Mouse (Mus musculus): ENCODE data around the gene Pak4. TPM values are rescaled to one million over a fixed set of nuclear protein-coding genes. Genes with fewer than 3 reads are reported as not detected.
A peak's percentile ranks its signal among the peaks of the same experiment; 100 is the strongest.

The Pak4 gene
- polyA plus RNA-seq, 1 experiment, result 13.6 TPM

DNA sequence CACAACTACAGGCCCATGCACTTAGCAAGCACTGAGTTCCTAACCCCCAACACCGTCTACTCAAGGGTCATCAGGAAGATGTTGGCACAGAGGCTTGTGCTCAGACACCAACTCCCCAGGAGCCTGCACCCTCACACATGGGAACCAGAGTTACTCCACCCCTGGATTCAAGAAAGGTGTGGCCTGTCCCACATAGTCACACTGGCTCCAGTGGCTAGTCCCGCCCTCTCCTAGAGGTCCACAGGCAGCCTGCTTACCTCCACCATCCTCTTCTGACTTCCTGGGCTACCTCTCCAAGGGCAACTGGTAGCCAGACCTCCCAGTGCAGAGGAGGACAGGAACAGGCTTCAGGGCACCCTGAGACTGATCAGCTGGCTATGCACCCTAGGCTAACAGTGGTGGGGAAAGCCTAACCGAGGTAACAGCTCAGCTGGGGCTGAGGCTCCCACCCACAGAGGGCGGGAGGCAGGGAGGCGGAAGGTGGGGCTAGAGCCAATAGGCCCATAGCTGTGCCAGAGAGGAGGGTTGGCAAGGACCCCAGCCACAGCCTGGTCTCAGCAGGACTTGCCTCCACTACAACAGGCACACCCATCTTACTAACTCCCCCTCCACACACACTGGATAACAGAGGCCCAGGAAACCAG lies 21.6 kb downstream of the Pak4 start:
- WGBS, result 68% methylated on average over 5 of the region's 5 CpGs
- H3K4me3 ChIP-seq (replicated peaks; ENCODE audit: control insufficient read depth, low read depth, low read length), result no peak overlapping the region
- TF ChIP-seq CTCF (IDR thresholded peaks at IDR 0.05; ENCODE audit: control insufficient read depth, insufficient read depth, low read length), result no peak
- TF ChIP-seq POLR2A (IDR thresholded peaks at IDR 0.05; ENCODE audit: borderline replicate concordance, control insufficient read depth, low read depth, low read length), result no peak
- H3K27ac ChIP-seq (ENCODE audit: control insufficient read depth, insufficient read depth, low read depth, low read length, poor library complexity), result no peak overlapping the region; the same call in 1 of the 2 replicates
- H3K4me1 ChIP-seq (ENCODE audit: control insufficient read depth, insufficient read depth, low read length), result no peaks in the 10 kb centered on the region; the same call in none of the 2 replicates

DNA sequence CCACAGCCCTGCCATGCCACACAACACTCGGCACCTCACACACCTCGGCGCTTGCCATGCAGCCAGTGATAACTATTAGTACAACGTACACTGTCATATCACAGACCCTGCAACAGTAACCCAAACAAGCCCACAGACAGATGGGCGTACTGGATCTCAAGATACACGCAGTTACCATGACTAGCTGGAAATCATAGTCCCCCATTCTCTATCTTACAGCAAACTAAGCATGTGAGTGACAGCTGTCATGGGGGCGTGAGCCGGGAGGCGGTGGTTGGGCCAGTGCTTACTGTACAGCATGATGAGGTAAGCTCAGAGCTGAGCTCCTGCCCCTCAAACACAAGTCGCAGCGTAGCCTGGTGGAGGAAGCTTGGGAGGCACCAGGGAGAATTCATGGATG lies 22.4 kb downstream of the Pak4 start:
- WGBS, result 70% methylated on average over 11 of the region's 11 CpGs
- Histone ChIP-seq H3K4me3 (replicated peaks; ENCODE audit: control insufficient read depth, low read depth, low read length) (no peak overlapping the region), H3K27ac (ENCODE audit: control insufficient read depth, insufficient read depth, low read depth, low read length, poor library complexity) (no peak overlapping the region; the same call in 1 of the 2 replicates), H3K4me1 (ENCODE audit: control insufficient read depth, insufficient read depth, low read length) (no peaks in the 10 kb centered on the region; the same call in none of the 2 replicates)
- TF ChIP-seq POLR2A (IDR thresholded peaks at IDR 0.05; ENCODE audit: borderline replicate concordance, control insufficient read depth, low read depth, low read length), result no peak

DNA sequence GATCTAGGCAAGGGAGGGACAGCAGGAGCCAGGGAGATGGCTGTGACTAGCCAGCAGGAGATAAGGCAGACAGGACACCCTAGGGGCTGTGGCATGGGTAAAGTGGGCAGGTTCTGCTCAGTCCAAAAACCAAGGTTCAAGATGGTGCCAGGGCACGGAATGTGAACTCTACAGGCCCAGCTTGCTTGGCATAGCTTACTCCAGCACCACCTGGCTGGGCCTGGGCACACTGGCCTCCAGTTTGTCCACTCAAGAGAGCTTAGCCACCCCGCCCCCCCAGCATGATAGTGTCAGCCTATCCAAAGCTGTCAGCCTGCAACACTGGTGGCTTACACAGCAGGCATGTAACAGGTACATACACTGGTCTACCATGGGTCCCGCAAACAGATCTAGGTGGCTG lies 24.7 kb downstream of the Pak4 start:
- Histone ChIP-seq H3K27ac (ENCODE audit: control insufficient read depth, insufficient read depth, low read depth, low read length, poor library complexity) (no peak overlapping the region), H3K4me3 (replicated peaks; ENCODE audit: control insufficient read depth, low read depth, low read length) (no peak overlapping the region), H3K4me1 (ENCODE audit: control insufficient read depth, insufficient read depth, low read length) (peaks cover 1% of the 10 kb centered on the region; the same call in 1 of the 2 replicates)
- 82% methylated on average over 3 of the region's 3 CpGs for WGBS
- TF ChIP-seq CTCF (IDR thresholded peaks at IDR 0.05; ENCODE audit: control insufficient read depth, insufficient read depth, low read length), result no peak
- TF ChIP-seq POLR2A (IDR thresholded peaks at IDR 0.05; ENCODE audit: borderline replicate concordance, control insufficient read depth, low read depth, low read length), result no peak

DNA sequence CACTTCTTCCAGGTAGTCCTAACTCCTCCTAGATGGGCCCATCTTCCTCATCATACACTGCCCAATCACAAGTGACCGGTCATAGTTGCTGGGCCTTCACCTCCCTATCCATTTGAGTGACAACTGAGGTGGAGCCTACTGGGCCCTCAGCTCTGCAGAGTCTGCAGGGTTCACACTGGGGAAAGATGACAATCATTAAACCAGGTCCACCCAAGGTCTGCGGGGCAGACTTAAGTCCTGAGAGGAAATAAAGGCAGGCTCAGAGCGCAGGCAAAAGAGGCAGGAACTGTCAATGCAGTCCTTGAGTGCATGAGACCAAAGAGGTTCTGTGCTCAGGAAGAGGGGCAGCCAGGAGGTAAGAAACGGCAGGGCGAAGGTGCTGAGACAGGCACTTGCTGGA lies 25.3 kb downstream of the Pak4 start:
- no peak for TF ChIP-seq CTCF (IDR thresholded peaks at IDR 0.05; ENCODE audit: control insufficient read depth, insufficient read depth, low read length)
- no peak for TF ChIP-seq POLR2A (IDR thresholded peaks at IDR 0.05; ENCODE audit: borderline replicate concordance, control insufficient read depth, low read depth, low read length)
- H3K4me3 ChIP-seq (replicated peaks; ENCODE audit: control insufficient read depth, low read depth, low read length), result no peak overlapping the region
- peaks cover 1% of the 10 kb centered on the region; the same call in 1 of the 2 replicates for H3K4me1 ChIP-seq (ENCODE audit: control insufficient read depth, insufficient read depth, low read length)
- H3K27ac ChIP-seq (ENCODE audit: control insufficient read depth, insufficient read depth, low read depth, low read length, poor library complexity), result no peak overlapping the region
- 90% methylated on average over 5 of the region's 5 CpGs for whole genome bisulfite sequencing

DNA sequence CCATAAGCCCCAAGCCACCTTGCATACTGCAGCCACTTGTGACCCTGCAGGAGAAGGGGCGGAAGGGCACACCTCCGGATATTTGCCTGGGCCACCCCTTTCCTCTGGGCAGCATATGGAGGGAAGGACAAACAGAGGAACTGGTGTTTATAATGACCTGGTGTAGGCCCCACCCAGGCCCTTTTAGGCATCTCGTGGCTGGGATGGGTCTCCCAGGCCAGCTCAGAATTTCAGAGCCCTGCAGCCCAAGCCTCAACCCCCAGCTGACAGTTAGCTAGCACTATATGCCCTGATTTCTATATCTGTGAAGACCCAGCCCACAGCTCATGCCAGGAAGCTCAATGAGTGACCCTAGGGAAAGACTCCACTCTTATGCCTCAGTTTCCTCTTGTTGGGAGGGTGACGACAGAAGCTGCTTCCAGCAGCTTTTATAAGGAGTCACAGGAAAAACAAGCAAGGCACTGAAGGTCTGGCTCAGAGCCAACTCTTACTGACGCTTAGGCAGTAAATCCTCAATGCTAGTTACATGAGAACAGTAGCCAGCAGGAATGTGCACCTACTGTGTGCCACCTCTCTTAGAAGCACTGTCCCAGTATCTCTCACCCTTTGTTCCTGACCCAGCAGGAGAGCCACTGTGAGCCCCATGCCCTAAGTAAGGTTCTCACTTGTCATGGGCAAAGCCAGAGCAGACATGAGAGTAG lies 26.9 kb downstream of the Pak4 start:
- WGBS, result 52% methylated on average over 5 of the region's 5 CpGs
- TF ChIP-seq CTCF (IDR thresholded peaks at IDR 0.05; ENCODE audit: control insufficient read depth, insufficient read depth, low read length) (no peak), POLR2A (IDR thresholded peaks at IDR 0.05; ENCODE audit: borderline replicate concordance, control insufficient read depth, low read depth, low read length) (no peak)
- no peak overlapping the region for H3K27ac ChIP-seq (ENCODE audit: control insufficient read depth, insufficient read depth, low read depth, low read length, poor library complexity)
- H3K4me1 ChIP-seq (ENCODE audit: control insufficient read depth, insufficient read depth, low read length), result peaks cover 1% of the 10 kb centered on the region; the same call in 1 of the 2 replicates
- no peak overlapping the region for H3K4me3 ChIP-seq (replicated peaks; ENCODE audit: control insufficient read depth, low read depth, low read length)

DNA sequence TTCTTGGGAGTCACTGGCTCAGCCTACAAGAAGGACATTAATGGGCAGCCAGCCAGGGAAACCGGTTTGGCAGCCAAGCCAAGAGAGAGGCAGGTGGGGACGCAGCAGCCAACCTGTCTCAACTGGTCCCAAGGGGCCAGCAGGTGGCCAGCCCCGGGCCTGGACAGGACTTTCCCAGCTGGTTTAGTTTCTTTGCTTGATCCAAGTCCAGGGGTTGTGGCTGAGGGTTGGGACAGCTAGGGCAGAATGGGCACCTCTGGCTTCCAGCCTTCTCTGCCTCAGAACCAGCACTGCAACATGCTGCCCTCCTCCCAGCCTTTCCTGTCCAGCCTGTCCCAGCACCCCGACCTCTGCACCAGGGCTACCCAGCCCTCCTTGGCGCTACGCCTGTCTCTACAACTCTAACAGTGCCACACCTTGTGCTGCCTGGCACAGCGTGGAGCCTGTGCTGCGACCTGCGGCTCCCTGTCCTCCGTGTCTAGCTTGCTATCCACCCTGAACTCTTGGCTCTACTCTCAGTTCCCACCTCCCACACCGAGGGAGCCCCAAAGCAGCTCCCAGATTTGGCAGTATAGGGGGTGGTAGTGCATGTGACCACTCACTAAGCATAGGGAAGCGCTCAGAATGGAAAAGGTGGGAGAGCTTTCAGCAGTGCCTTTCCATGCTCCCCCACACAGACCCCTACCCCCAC lies 27.5 kb downstream of the Pak4 start:
- WGBS, result 71% methylated on average over 12 of the region's 12 CpGs
- TF ChIP-seq POLR2A (IDR thresholded peaks at IDR 0.05; ENCODE audit: borderline replicate concordance, control insufficient read depth, low read depth, low read length) (no peak), CTCF (IDR thresholded peaks at IDR 0.05; ENCODE audit: control insufficient read depth, insufficient read depth, low read length) (no peak)
- Histone ChIP-seq H3K4me3 (replicated peaks; ENCODE audit: control insufficient read depth, low read depth, low read length) (no peak overlapping the region), H3K4me1 (ENCODE audit: control insufficient read depth, insufficient read depth, low read length) (peaks cover 1% of the 10 kb centered on the region; the same call in 1 of the 2 replicates), H3K27ac (ENCODE audit: control insufficient read depth, insufficient read depth, low read depth, low read length, poor library complexity) (no peak overlapping the region)

DNA sequence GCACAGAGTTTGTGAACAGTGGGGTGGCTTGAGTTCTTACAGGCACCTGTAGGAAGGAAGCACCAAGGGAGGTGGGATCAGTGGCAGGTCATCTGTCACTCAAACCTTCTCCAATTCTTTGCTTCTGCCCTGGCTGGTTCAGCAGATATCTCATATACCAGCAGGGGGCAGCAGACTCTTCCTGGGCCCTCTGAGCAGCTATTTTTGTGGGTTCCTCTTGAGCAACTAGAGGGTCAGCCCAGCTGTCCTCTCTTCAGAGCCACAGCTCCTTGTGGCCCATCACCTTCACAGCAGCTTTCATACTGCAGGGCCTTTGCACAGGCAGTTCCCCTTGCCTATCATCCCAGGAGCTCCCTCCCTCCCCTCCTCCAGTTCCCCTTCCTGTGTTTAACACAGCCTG lies 29.7 kb downstream of the Pak4 start:
- TF ChIP-seq CTCF (IDR thresholded peaks at IDR 0.05; ENCODE audit: control insufficient read depth, insufficient read depth, low read length), result peak; percentile 69
- no peak for TF ChIP-seq POLR2A (IDR thresholded peaks at IDR 0.05; ENCODE audit: borderline replicate concordance, control insufficient read depth, low read depth, low read length)
- Histone ChIP-seq H3K4me1 (ENCODE audit: control insufficient read depth, insufficient read depth, low read length) (peaks cover 1% of the 10 kb centered on the region; the same call in 1 of the 2 replicates), H3K4me3 (replicated peaks; ENCODE audit: control insufficient read depth, low read depth, low read length) (no peak overlapping the region), H3K27ac (ENCODE audit: control insufficient read depth, insufficient read depth, low read depth, low read length, poor library complexity) (no peak overlapping the region; the same call in 1 of the 2 replicates)

DNA sequence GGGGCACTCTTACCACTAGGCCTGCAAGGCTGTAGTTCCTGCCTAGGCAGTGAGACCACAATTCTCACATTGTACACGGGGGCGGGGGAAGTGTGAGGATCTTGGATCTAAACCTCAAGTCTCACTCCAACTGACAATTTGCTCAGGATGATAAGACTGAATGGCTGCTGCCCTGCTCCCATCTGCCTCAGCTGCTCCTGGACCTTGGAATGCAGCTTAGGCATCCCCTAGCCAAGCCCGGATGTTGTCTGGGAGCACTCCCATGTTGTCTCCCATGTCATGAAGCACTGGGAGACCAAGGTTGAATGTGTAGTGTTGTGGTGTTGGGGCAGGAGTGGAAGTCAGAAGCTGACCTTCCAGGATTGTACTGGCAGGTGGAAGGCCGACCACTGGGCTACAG lies 30.4 kb downstream of the Pak4 start:
- WGBS, result 56% methylated on average over 4 of the region's 4 CpGs
- no peak overlapping the region for H3K27ac ChIP-seq (ENCODE audit: control insufficient read depth, insufficient read depth, low read depth, low read length, poor library complexity)
- H3K4me3 ChIP-seq (replicated peaks; ENCODE audit: control insufficient read depth, low read depth, low read length), result no peak overlapping the region
- peaks cover 1% of the 10 kb centered on the region; the same call in 1 of the 2 replicates for H3K4me1 ChIP-seq (ENCODE audit: control insufficient read depth, insufficient read depth, low read length)
- TF ChIP-seq POLR2A (IDR thresholded peaks at IDR 0.05; ENCODE audit: borderline replicate concordance, control insufficient read depth, low read depth, low read length), result no peak
- TF ChIP-seq CTCF (IDR thresholded peaks at IDR 0.05; ENCODE audit: control insufficient read depth, insufficient read depth, low read length), result no peak

Data from bone marrow, adult 2 months (tissue).